Mouse (Mus musculus) kidney, postnatal 0 days (tissue): ENCODE measurements around the gene Tomm7. TPM values are rescaled to one million over a fixed set of nuclear protein-coding genes. Genes with fewer than 3 reads are reported as not detected.
A peak's percentile ranks its signal among the peaks of the same experiment; 100 is the strongest.

Source experiments
- ATAC-seq: fragments of 200-750 bp; cut with Nextera tagmentation; replicated peaks from 2 replicates; pipeline ENCODE4 v1.8.0; 2017; ENCODE audit warnings: low read depth, moderate number of reproducible peaks, moderate TSS enrichment, moderate library complexity; ENCODE audit not compliant: low FRiP score
- DNase-seq: peaks from one replicate; pipeline ENCODE4 v3.0.0-alpha.2; 2016; ENCODE audit warnings: low spot score
- H3K27ac ChIP-seq: fragments of 300-500 bp; sonication (generic); 2 replicates; pipeline ENCODE4 v1.5.1; 2014; ENCODE audit warnings: mild to moderate bottlenecking
- H3K27me3 ChIP-seq: fragments of 300-500 bp; sonication (generic); 2 replicates; pipeline ENCODE4 v1.6.1; 2014; ENCODE audit warnings: low read length, mixed read lengths; ENCODE audit not compliant: insufficient read depth
- H3K36me3 ChIP-seq: fragments of 300-500 bp; sonication (generic); 2 replicates; pipeline ENCODE4 v1.6.1; 2014; ENCODE audit warnings: low read length, mixed read lengths; ENCODE audit not compliant: insufficient read depth
- H3K4me1 ChIP-seq: fragments of 300-500 bp; sonication (generic); replicated peaks from 2 replicates; pipeline ENCODE4 v1.6.1; 2014; ENCODE audit warnings: antibody characterized with exemption, low read length, mixed read lengths; ENCODE audit not compliant: insufficient read depth
- H3K4me2 ChIP-seq: fragments of 300-500 bp; sonication (generic); 2 replicates; pipeline ENCODE4 v1.6.1; 2014; ENCODE audit warnings: mild to moderate bottlenecking, low read length, moderate library complexity, mixed read lengths
- H3K4me3 ChIP-seq: fragments of 300-500 bp; sonication (generic); replicated peaks from 2 replicates; pipeline ENCODE4 v1.5.1; 2014; ENCODE audit warnings: low read depth, low read length
- H3K9ac ChIP-seq: fragments of 300-500 bp; sonication (generic); 2 replicates; pipeline ENCODE4 v1.6.1; 2014; ENCODE audit warnings: low read depth, low read length
- H3K9me3 ChIP-seq: fragments of 300-500 bp; sonication (generic); replicated peaks from 2 replicates; pipeline ENCODE4 v1.6.1; 2016; ENCODE audit warnings: low read length, inconsistent platforms, mixed read lengths
- CTCF ChIP-seq: IDR thresholded peaks from 2 replicates; pipeline ENCODE4 v1.5.1; 2016; ENCODE audit warnings: antibody characterized with exemption, low read depth, mild to moderate bottlenecking, moderate library complexity
- WGBS: fragments of 180-500 bp; shearing (Covaris S2); extraction: QIAGEN DNeasy Blood & Tissue Kit; methylation state at CpG from one replicate; pipeline ENCODE4 v1.1.7; 2014; 5-methylcytosine and 5-hydroxymethylcytosine counted together
- polyA plus RNA-seq: library from polyadenylated mRNA; unstranded; fragments of >200 nt; fragmentation: Nextera tagmentation; extraction: Ambion mirVana; gene quantifications from 2 replicates; pipeline ENCODE4 v1.2.1, GENCODE M21; 2015

Tomm7 gene
- polyA plus RNA-seq, 1 experiment from 2014 or later = 137 TPM

DNA sequence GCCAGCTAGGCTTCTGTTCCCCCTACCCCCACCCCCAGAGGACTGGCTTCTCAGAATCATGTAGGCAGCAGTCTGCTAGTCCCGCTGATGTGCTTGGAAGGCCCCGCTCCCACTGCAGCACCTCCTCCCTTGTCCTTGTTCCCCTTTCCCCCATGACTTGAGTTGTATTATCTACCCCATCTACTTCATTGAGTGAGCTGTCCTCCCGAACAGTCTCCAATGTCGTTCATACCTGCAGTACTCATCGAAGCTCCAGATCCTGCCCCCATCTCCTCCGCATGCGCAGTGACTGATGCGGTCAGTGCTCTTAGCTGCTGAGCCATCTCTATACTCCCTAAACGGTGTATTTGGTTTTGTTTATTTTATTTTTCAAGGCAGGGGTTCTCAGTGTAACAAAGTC, 17.8 kb upstream of the Tomm7 start:
- 87% methylated on average over 9 of the region's 9 CpGs for WGBS
- Histone ChIP-seq H3K27ac (no peak overlapping the region), H3K9ac (no peak overlapping the region), H3K4me1 (no peaks in the 10 kb centered on the region), H3K27me3 (no peaks in the 10 kb centered on the region), H3K9me3 (no peaks in the 10 kb centered on the region), H3K36me3 (peaks cover 2% of the 10 kb centered on the region; the same call in 1 of the 2 replicates), H3K4me3 (no peak overlapping the region), H3K4me2 (no peak overlapping the region)
- no peak for TF ChIP-seq CTCF
- ATAC-seq (no peak), DNase-seq (no peak)

GRCm38 (mm10) chr5:23859896-23860295, 15.9 kb upstream of the Tomm7 start:
- H3K4me3 ChIP-seq = no peak overlapping the region
- H3K36me3 ChIP-seq = peaks cover 18% of the 10 kb centered on the region; the same call in 1 of the 2 replicates
- ATAC-seq (no peak), DNase-seq (no peak)
- TF ChIP-seq CTCF = no peak
- no peak overlapping the region for H3K27ac ChIP-seq
- no peak overlapping the region for H3K9ac ChIP-seq
- 75% methylated on average over 5 of the region's 5 CpGs for WGBS
- H3K4me1 ChIP-seq = no peaks in the 10 kb centered on the region
- no peaks in the 10 kb centered on the region for H3K9me3 ChIP-seq
- H3K4me2 ChIP-seq = no peak overlapping the region
- no peaks in the 10 kb centered on the region for H3K27me3 ChIP-seq

DNA sequence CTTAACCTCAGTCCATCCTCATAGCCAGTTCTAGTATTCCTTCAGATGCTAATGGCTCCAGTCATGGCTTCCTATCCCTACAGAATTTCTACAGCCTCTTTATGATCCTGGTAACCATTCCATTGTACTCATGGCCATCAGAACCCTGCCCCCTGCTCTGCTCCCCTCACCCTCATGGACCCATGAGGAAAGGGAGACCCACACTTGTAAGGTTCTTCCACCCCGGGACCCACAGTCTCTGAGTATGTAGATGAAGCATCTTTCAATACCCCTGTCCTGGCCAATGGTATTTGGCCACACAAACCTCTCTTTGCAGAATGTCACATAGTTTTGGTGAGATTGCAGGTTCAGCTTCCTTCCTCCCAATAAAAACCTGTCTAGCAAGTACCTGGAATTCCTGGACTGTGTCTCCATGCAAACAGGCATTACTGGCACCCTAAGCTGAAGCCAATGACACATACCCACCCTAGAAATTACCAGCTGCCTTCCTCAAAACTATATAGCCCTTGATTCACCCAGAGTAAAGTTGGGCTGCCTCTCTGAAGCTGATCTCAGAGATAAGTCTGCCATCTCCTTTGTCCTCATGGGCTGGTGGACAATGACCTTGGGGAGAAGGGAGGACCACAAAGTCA, 15.2 kb upstream of the Tomm7 start:
- WGBS = 84% methylated on average over 1 of the region's 1 CpGs
- no peaks in the 10 kb centered on the region for H3K9me3 ChIP-seq
- no peaks in the 10 kb centered on the region for H3K4me1 ChIP-seq
- no peak overlapping the region for H3K4me3 ChIP-seq
- H3K27me3 ChIP-seq = no peaks in the 10 kb centered on the region
- no peak overlapping the region for H3K4me2 ChIP-seq
- no peak for TF ChIP-seq CTCF
- no peak overlapping the region for H3K9ac ChIP-seq
- ATAC-seq = no peak
- H3K36me3 ChIP-seq = peaks cover 24% of the 10 kb centered on the region; the same call in 1 of the 2 replicates
- DNase-seq = no peak
- no peak overlapping the region for H3K27ac ChIP-seq

DNA sequence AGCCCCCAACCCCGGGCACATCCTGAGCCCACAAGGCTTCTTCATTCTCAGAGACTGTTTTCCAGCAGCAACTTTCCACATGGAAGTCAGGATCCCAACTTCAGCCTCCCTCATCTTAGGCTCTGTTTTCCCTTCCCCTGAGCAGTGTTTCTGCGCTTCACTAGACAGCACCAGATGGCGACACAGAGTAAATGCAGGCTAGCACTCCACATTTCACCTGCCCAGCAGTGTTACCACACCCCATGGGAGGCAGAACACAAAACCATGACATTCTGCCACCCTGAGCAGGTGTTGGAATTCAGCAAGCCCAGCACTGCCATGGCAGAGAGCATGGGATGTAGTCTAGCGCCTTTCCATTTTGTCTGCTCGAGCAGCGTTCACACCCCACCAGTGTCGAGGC, 14.7 kb upstream of the Tomm7 start:
- H3K4me3 ChIP-seq = no peak overlapping the region
- DNase-seq (no peak), ATAC-seq (0 out of 2 replicates have a peak, but pooled peaks have one; percentile 10)
- H3K4me2 ChIP-seq = no peak overlapping the region
- WGBS = 79% methylated on average over 7 of the region's 7 CpGs
- H3K27me3 ChIP-seq = no peaks in the 10 kb centered on the region
- peaks cover 29% of the 10 kb centered on the region; the same call in 1 of the 2 replicates for H3K36me3 ChIP-seq
- H3K27ac ChIP-seq = no peak overlapping the region
- peak; percentile 55 for TF ChIP-seq CTCF
- no peaks in the 10 kb centered on the region for H3K9me3 ChIP-seq
- no peaks in the 10 kb centered on the region for H3K4me1 ChIP-seq
- H3K9ac ChIP-seq = no peak overlapping the region

- Histone ChIP-seq H3K4me3 (no peak overlapping the region), H3K9me3 (no peaks in the 10 kb centered on the region), H3K36me3 (peaks cover 29% of the 10 kb centered on the region; the same call in 1 of the 2 replicates), H3K27ac (no peak overlapping the region), H3K4me1 (no peaks in the 10 kb centered on the region), H3K4me2 (no peak overlapping the region), H3K9ac (no peak overlapping the region), H3K27me3 (no peaks in the 10 kb centered on the region)
- WGBS = 81% methylated on average over 3 of the region's 3 CpGs
- no peak for TF ChIP-seq CTCF
- ATAC-seq (no peak), DNase-seq (no peak)
Measured at GRCm38 (mm10) chr5:23858001-23858400, 14.0 kb upstream of the Tomm7 start.

GRCm38 (mm10) chr5:23857189-23857588, 13.2 kb upstream of the Tomm7 start:
- TF ChIP-seq CTCF = no peak
- no peak for DNase-seq

DNA sequence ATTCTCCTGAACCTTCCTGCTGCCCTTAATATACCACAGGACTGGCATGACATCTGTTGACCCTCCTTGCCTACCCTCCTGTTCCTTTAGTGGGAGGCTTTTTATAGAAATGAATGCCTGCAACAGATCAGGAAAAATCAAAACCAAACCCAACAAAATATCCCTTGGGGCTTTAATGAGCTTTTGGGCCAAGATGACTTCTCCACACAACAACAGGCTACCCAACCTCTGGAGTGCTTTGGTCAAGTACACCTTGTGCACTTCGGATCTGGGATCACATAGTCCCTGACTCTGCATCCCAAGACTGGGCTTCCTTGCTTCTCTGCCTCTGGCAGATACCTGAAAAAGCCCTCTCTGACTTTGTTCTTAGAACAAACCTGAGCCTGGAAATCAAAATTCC, 12.2 kb upstream of the Tomm7 start:
- H3K27me3 ChIP-seq = no peaks in the 10 kb centered on the region
- peaks cover 29% of the 10 kb centered on the region; the same call in 1 of the 2 replicates for H3K36me3 ChIP-seq
- no peak for ATAC-seq
- TF ChIP-seq CTCF = no peak
- no peak for DNase-seq
- no peaks in the 10 kb centered on the region for H3K4me1 ChIP-seq
- no peaks in the 10 kb centered on the region for H3K9me3 ChIP-seq
- 95% methylated on average over 1 of the region's 1 CpGs for WGBS
- no peak overlapping the region for H3K4me2 ChIP-seq
- H3K9ac ChIP-seq = no peak overlapping the region
- H3K4me3 ChIP-seq = no peak overlapping the region
- H3K27ac ChIP-seq = no peak overlapping the region

More at GRCm38 (mm10) chr5:23857189-23857588, 13.2 kb upstream of the Tomm7 start:
- Histone ChIP-seq H3K9me3 (no peaks in the 10 kb centered on the region), H3K4me1 (no peaks in the 10 kb centered on the region), H3K27ac (no peak overlapping the region), H3K27me3 (no peaks in the 10 kb centered on the region), H3K36me3 (peaks cover 29% of the 10 kb centered on the region; the same call in 1 of the 2 replicates), H3K4me2 (no peak overlapping the region), H3K4me3 (no peak overlapping the region), H3K9ac (no peak overlapping the region)
- no peak for ATAC-seq
